Mouse (Mus musculus) layer of hippocampus, postnatal 36 days (tissue): ENCODE measurements at regions not wholly inside any gene's neighbourhood (a gene's known extent, or its start where the extent isn't known, plus 50 kb on each side); places are given as distances from the start of the nearest gene placed in this dataset.
"Not testable (repeated sequence)": the region's sequence is repeated elsewhere in the genome, so short reads cannot be mapped to it uniquely, and the experiment has no call there.

Experiments used
- DNase-seq, 2 experiments: peaks; one replicate each; pipeline ENCODE4 v3.0.0; 2022

GRCm38 (mm10) chr6:47679946-47680345 lies 84.8 kb upstream of the Ezh2 start:
- not testable (repeated sequence) for DNase-seq

- peak; percentile 50 to 60 for DNase-seq
These were observed 77.6 kb upstream of the Ezh2 start for GRCm38 (mm10) chr6:47672741-47673140.

DNA sequence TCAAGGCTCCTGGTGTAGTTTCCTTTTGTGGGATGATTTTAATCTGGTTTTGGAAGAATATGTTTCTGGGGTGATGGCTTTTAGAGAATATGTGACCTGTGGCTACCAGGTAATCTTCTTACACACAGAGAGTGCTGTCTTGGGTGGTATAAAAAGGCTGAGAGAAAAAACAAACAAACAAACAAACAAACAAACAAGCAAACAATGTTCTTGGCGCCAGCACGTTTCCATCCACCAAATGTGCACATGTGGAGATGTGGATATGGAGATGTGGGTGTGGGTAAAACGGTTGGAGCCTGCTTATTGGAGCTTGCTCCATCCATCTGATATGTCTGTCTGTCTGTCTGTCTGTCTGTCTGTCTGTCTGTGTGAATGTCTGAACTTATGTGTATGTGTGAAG lies 57.7 kb upstream of the Ezh2 start:
- DNase-seq: peak; percentile 51 to 53

GRCm38 (mm10) chr6:47651385-47651718 lies 56.2 kb upstream of the Ezh2 start:
- DNase-seq: not testable (repeated sequence)

DNA sequence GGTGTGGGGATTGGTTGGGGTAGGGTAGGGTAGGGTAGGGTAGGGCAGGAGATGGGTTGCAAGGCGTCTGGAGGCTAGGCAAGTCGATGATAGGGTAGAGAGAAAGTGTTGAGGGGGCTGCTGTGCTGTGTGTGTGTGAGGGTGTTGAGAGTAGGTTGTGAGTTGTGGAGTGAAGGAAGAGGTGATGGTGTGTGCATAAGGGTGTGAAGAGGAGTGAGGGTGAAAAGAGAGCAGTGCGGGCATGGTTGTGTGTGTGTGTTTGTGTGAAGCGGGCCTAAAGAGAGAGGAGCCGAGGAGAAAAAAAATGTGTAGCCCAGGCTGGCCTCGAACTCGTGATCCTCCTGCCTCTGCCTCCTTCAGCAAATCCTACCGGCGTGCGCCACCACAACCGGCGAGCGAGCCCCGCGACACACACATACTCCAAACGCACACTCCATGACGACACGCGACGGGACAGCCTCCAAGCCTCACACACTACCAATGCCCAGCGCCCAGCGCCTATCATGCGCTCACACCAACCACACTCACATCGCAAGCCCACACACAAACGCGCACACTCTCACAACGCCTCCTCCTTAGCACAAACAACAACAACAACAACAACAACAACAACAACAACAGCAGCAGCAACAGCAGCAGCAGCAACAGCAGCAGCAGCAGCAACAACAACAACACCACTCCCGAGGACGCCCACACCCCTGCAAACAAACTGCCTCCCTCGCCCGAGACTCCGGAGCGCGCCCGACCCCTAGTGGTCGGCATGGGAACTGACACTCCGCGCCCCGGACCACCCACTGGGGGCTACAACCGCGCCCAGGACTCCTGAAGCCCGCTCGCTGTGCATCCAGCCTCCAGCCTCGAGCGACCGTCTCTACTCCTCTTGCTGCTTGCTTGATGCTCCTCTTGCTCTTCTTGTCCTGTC lies 55.6 kb upstream of the Ezh2 start:
- peak; percentile 100 for DNase-seq

GRCm38 (mm10) chr6:47649961-47650360 lies 54.8 kb upstream of the Ezh2 start:
- DNase-seq: no peak

- DNase-seq: peak; percentile 6 to 14
These were observed 54.4 kb upstream of the Ezh2 start for GRCm38 (mm10) chr6:47649451-47649931.

GRCm38 (mm10) chr6:47648899-47649298 lies 53.8 kb upstream of the Ezh2 start:
- DNase-seq: peak in 1 of 2 experiments; percentile 7

GRCm38 (mm10) chr6:47648316-47648715 lies 53.2 kb upstream of the Ezh2 start:
- no peak for DNase-seq

GRCm38 (mm10) chr6:47647876-47648275 lies 52.7 kb upstream of the Ezh2 start:
- no peak for DNase-seq

DNA sequence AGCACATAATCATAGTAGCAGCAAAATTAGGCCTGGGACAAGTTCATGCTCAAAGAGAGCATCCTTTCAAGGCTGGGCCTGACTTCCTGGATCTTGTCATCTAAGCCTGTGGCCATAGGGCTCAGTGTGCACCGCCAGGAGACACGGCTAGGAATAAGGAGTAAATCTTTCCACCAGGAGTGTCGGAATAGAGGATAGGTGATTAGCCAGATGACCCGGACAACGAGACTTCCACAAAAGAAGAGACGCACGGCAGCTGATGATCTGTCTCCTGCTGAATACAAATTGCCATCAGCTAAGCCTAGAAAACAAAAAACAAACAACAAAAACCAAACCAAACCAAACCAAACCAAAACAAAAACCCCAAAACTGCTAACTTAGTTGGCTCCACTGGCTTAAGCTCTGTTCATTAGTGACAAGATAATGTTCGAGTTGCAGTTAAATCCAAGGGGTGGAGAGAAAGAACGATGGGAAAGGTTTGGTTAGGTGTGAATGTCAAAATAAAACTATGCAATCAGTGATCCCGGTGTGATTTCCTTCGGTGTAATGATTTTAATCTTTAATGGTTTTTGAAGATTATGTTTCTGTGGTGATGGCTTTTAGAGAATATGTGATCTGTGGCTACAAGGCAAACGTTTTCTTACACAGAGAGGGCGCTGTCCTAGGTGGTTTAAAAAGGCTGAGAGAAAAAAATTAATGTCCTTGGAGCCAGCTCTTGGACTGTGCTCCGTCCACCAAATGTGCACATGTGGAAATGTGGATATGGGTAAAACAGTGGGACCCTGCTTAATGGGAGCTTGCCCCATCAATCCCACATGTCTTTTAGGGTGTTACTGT lies 51.8 kb upstream of the Ezh2 start:
- DNase-seq: no peak

DNA sequence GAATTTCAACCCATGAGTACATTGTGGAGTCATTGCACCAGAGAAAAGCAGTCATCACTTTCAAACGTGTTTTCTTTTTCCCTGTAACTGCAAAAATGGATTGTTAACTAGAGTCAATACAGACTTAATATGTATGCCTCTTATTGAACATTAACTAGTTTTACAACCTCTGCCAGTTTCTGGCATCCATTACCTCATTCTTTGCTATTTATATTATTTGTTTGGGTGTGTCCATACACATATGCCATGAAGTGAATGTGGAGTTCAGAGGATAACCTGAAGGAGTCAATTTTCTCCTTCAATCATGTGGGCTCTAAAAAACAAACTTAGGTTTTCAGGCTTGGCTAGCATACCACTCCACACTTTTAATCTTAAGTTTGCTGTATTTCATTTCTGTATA lies 50.9 kb upstream of the Ezh2 start:
- no peak for DNase-seq
